Mouse (Mus musculus) ES-Bruce4 (cell line): ENCODE measurements at regions not wholly inside any gene's neighbourhood (a gene's known extent, or its start where the extent isn't known, plus 50 kb on each side); places are given as distances from the start of the nearest gene placed in this dataset.

Experiments used
- H3K27ac ChIP-seq: 2 replicates; pipeline ENCODE4 v1.5.1; 2012; ENCODE audit warnings: low read length, inconsistent platforms; ENCODE audit not compliant: insufficient read depth
- H3K27me3 ChIP-seq: 2 replicates; pipeline ENCODE4 v1.6.1; 2012; ENCODE audit warnings: mild to moderate bottlenecking, low read length, inconsistent platforms; ENCODE audit not compliant: control insufficient read depth, poor library complexity, insufficient read depth, severe bottlenecking
- H3K36me3 ChIP-seq: 2 replicates; pipeline ENCODE4 v1.6.1; 2012; ENCODE audit warnings: inconsistent platforms, mild to moderate bottlenecking, low read length, moderate library complexity; ENCODE audit not compliant: control insufficient read depth, poor library complexity, insufficient read depth, severe bottlenecking
- H3K4me1 ChIP-seq: one replicate; pipeline ENCODE4 v1.8.1; 2011; ENCODE audit warnings: low read length; ENCODE audit not compliant: control insufficient read depth, insufficient read depth
- H3K4me3 ChIP-seq: 2 replicates; pipeline ENCODE4 v1.5.1; 2011; ENCODE audit warnings: low read depth, mild to moderate bottlenecking, low read length
- H3K9ac ChIP-seq: 2 replicates; pipeline ENCODE4 v1.6.1; 2012; ENCODE audit warnings: low read depth, mild to moderate bottlenecking, inconsistent platforms; ENCODE audit not compliant: poor library complexity, severe bottlenecking
- H3K9me3 ChIP-seq: replicated peaks from 2 replicates; pipeline ENCODE4 v1.6.1; 2012; ENCODE audit warnings: mild to moderate bottlenecking, low read length, inconsistent platforms; ENCODE audit not compliant: control insufficient read depth, poor library complexity, insufficient read depth, severe bottlenecking
- CTCF ChIP-seq: IDR thresholded peaks from one replicate; pipeline ENCODE4 v1.8.1; 2011; ENCODE audit warnings: low read depth, low read length
- EP300 ChIP-seq: IDR thresholded peaks from 2 replicates; pipeline ENCODE4 v1.6.1; 2011; ENCODE audit warnings: low read depth, low read length; ENCODE audit not compliant: insufficient read depth
- POLR2A ChIP-seq: IDR thresholded peaks from one replicate; pipeline ENCODE4 v1.8.1; 2011; ENCODE audit warnings: low read length; ENCODE audit not compliant: insufficient read depth

DNA sequence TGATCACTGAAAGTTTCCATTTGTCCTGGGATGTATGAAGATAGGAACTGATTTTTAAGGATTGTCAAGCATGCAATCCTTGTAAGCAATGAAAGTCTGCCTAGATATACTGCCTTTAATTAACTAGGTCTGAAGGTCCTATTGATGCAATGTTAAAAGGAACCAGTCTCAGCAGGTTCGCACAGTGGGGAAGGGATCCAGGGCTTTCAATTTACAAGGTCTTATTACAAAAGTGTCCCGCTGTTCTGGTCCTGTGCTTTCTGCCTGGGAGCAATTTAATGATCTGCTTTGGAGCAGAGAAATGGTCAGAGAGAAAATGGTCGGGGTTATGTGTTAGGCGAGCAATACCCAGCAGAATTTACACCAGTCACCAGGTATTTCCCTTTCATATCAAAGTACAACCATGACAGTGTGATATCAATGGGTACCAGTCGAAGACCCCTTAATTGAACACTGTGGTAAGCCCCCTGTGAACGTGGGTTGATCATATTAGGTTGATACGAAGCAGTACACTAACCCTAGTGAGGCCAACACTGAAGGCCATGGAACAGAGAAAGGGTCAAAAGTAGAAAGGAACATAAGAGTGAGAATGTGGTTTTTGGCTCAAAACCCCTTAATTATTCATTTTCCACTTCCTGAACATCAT, 778.5 kb downstream of the Kcnj2 start:
- H3K27ac ChIP-seq: no peak overlapping the region
- no peak for TF ChIP-seq CTCF
- no peak for TF ChIP-seq POLR2A
- no peak for TF ChIP-seq EP300

GRCm38 (mm10) chr11:111857288-111857687, 791.3 kb downstream of the Kcnj2 start:
- Histone ChIP-seq H3K4me3 (no peak overlapping the region), H3K27ac (no peak overlapping the region), H3K4me1 (no peaks in the 10 kb centered on the region), H3K36me3 (no peaks in the 10 kb centered on the region), H3K9ac (no peak overlapping the region), H3K9me3 (no peaks in the 10 kb centered on the region), H3K27me3 (no peaks in the 10 kb centered on the region)
- TF ChIP-seq CTCF (no peak), POLR2A (no peak), EP300 (no peak)

More for the DNA sequence above, 778.5 kb downstream of the Kcnj2 start:
- Histone ChIP-seq H3K4me3 (no peak overlapping the region), H3K9ac (no peak overlapping the region), H3K9me3 (no peaks in the 10 kb centered on the region), H3K27me3 (peaks cover 7% of the 10 kb centered on the region), H3K36me3 (no peaks in the 10 kb centered on the region), H3K4me1 (no peaks in the 10 kb centered on the region)

- Histone ChIP-seq H3K9ac (no peak overlapping the region), H3K4me1 (no peaks in the 10 kb centered on the region), H3K36me3 (no peaks in the 10 kb centered on the region), H3K9me3 (no peaks in the 10 kb centered on the region), H3K27ac (no peak overlapping the region), H3K27me3 (no peaks in the 10 kb centered on the region), H3K4me3 (no peak overlapping the region)
- no peak for TF ChIP-seq EP300
- TF ChIP-seq CTCF: no peak
- no peak for TF ChIP-seq POLR2A
Measured at GRCm38 (mm10) chr11:111858111-111858510, 792.1 kb downstream of the Kcnj2 start.

DNA sequence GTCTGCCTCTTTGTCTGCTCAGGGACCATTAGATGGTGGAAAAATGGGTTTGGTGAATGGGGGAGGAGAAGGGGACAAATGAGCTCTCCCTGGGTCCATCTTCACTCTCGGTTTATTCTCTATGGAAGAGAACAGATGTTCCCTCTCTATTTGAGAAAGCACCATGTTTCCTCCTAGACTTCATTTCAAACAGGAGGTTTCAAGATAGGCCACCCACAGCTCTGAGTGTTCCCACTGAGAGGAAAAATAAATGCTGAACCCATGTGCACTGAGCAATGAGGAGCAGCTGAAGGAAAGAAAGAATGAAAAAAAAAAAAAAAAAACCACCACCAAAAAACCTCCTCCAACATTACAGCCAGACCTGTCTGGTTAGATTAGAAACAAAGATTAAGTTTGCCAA, 799.2 kb downstream of the Kcnj2 start:
- H3K4me3 ChIP-seq: no peak overlapping the region
- TF ChIP-seq CTCF (no peak), EP300 (no peak), POLR2A (no peak)
- no peaks in the 10 kb centered on the region; the same call in 1 of the 2 replicates for H3K27me3 ChIP-seq
- H3K9me3 ChIP-seq: no peaks in the 10 kb centered on the region
- H3K36me3 ChIP-seq: no peaks in the 10 kb centered on the region
- no peak overlapping the region for H3K27ac ChIP-seq
- H3K4me1 ChIP-seq: no peaks in the 10 kb centered on the region
- no peak overlapping the region for H3K9ac ChIP-seq

GRCm38 (mm10) chr11:111875406-111875805, 809.4 kb downstream of the Kcnj2 start:
- H3K27ac ChIP-seq: no peak overlapping the region
- H3K27me3 ChIP-seq: no peaks in the 10 kb centered on the region
- no peaks in the 10 kb centered on the region for H3K9me3 ChIP-seq
- H3K4me1 ChIP-seq: no peaks in the 10 kb centered on the region
- H3K4me3 ChIP-seq: no peak overlapping the region
- TF ChIP-seq EP300 (no peak), POLR2A (no peak), CTCF (no peak)
- H3K36me3 ChIP-seq: no peaks in the 10 kb centered on the region
- no peak overlapping the region for H3K9ac ChIP-seq

GRCm38 (mm10) chr11:111880146-111880545, 814.2 kb downstream of the Kcnj2 start:
- Histone ChIP-seq H3K4me3 (no peak overlapping the region), H3K9me3 (no peaks in the 10 kb centered on the region), H3K27me3 (no peaks in the 10 kb centered on the region), H3K36me3 (no peaks in the 10 kb centered on the region), H3K4me1 (no peaks in the 10 kb centered on the region), H3K27ac (no peak overlapping the region), H3K9ac (no peak overlapping the region)
- TF ChIP-seq EP300 (no peak), CTCF (no peak), POLR2A (no peak)
